Mouse (Mus musculus): Measurements from ENCODE around the gene Gm17349. TPM values are rescaled to one million over a fixed set of nuclear protein-coding genes. Genes with fewer than 3 reads are reported as not detected.

Gm17349 gene
- total and polyA plus RNA-seq, 3 experiments: 22.1 to 156 (median 33.4) TPM

DNA sequence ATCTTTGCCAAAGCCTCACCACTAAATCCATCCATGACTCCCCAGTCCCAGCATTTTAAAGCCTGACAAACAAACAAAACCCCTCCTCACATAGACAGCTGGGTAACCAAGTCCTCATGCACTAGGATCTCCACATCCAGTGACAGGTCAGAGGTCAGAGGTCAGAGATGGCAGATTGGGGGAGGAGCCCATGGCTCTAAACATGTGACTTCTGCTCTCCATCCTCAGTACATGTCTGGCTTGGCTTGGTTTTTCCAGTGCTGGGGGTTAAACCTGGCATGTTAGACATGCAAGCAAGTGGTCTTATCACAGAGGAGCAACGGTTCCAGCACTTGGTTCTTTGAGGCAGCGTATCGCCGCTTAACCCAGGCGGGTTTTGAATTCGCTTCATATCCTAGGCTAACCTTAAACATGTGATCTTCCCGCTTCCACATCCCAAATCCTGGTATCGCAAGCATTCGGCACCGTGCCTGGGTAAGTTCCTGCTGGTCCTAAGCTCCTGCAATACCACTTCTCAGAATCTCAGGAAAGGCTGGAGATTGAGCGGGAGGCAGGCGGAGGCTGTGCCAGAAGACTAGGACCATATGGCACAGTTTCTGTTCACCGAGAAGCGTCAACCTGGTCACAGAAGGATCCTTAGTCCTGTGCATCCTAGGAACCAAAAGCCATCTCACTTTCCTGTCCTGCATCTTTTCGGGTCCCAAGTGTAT is 44.0 kb downstream of the Gm17349 start:
- no peak for DNase-seq

DNA sequence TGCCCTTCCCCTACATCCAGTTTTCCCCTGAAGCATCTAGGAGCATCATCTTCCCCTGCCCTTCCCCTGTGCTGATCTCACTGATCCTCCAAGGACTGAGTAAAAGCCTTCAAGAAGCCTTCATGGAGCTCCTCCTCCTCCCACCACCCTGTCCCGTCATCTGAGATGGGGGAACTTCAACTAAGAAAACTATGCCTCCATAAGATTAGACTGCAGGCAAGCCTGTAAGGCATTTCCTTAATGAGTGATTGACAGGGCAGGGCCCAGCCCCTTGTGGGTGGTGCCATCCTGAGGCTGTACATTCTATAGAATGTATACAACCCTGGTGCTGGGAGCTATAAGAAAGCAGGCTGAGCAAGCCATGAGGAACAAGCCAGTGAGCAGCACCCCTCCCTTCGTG is 46.9 kb downstream of the Gm17349 start:
- no peak for DNase-seq

DNA sequence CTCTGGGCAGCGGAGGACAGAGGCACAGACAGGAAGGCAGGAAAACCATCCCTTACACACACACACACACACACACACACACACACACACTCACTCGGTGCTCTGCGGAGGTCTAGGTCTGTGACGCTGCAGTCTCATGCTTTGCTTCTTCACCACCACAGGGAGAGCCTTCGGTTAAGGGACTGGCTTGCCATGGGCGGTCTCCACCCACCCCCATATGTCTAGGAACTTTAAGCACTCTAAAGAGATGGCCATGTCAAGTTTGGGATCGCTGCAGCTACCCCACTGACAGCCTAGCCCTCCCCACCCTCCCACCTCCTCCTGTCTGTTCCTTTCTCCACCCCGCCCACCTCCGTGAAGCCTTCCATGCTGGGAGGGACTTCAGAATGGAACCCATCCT is 49.3 kb downstream of the Gm17349 start:
- DNase-seq: no peak

DNA sequence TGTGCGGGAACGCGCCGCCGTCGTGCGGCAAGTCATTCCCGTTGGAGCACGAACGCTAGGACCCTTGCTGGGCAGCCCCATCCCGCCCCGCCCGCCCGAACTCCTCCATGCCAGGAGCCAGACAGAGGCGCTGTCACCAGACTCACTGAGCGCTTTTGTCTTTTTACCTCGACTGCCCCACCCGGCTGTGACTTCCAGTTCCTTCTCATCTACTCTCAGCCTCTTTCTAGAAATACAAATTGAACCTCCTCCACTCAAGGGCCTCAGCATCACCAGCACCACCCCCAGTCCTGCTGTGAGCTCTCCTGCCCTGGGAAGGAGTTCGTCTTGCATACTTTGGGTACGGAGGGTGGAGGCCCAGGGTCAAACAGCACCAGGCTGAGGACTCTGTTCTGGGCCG is 51.4 kb downstream of the Gm17349 start:
- no peak for DNase-seq

DNA sequence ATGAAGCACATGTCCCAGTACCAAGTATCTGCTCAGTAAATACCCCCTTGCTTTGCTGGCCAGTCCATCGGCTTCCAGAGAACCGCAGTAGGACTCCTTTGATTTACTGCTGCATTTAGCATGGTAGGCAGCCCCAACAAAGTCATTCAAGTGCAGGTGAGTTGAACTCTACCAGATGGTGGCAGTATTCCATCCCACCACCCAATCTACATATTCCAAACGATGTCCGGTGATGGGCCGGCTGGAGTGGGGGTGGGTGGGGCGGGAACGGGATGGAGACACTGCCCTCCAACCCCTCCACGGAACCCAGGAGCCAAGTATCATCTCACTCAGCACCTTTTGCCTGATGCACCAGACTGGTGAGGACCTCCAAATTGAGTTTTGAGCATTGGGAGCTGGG is 52.0 kb downstream of the Gm17349 start:
- no peak for DNase-seq

Other genes starting within 250 kb of the Gm17349 start
- 10 to 100 TPM; 16.8 to 20.4 TPM for gene Nckap5l, start 247.7 kb downstream of the Gm17349 start, total RNA-seq (2021)
- gene Nckap5l, start 247.7 kb downstream of the Gm17349 start, polyA plus RNA-seq (2012; rRNA removed): 35.2 and 43.9 TPM in 2 replicates
- gene Bcdin3d, start 230.8 kb downstream of the Gm17349 start, total RNA-seq (2021): 1 to 10 TPM; 4.5 to 6.4 TPM
- gene Bcdin3d, start 230.8 kb downstream of the Gm17349 start, polyA plus RNA-seq (2012; rRNA removed): 3.3 and 4.7 TPM in 2 replicates
- 10 to 100 TPM; 32.2 to 33.3 TPM for gene Faim2, start 177.3 kb downstream of the Gm17349 start, total RNA-seq (2021)
- 8.8 and 14.3 TPM in 2 replicates for gene Faim2, start 177.3 kb downstream of the Gm17349 start, polyA plus RNA-seq (2012; rRNA removed)
- 1 to 10 TPM in 1 of 2 experiments, under 1 TPM in 1; 0.81 to 3.5 TPM for gene Aqp2, start 126.4 kb downstream of the Gm17349 start, total RNA-seq (2021)
- 0.40 and 0.59 TPM in 2 replicates for gene Aqp2, start 126.4 kb downstream of the Gm17349 start, polyA plus RNA-seq (2012; rRNA removed)
- 1 to 10 TPM; 1.1 to 3.4 TPM for gene Aqp5, start 114.7 kb downstream of the Gm17349 start, total RNA-seq (2021)
- gene Aqp5, start 114.7 kb downstream of the Gm17349 start, polyA plus RNA-seq (2012; rRNA removed): 0.86 and 1.6 TPM in 2 replicates
- gene Aqp6, start 104.1 kb downstream of the Gm17349 start, total RNA-seq (2021): not detected
- not detected in 2 replicates for gene Aqp6, start 104.1 kb downstream of the Gm17349 start, polyA plus RNA-seq (2012; rRNA removed)
- gene Racgap1, start 53.8 kb downstream of the Gm17349 start, total RNA-seq (2021): 1 to 10 TPM; 2.8 to 3.7 TPM
- gene Racgap1, start 53.8 kb downstream of the Gm17349 start, polyA plus RNA-seq (2012; rRNA removed): 2.6 and 2.7 TPM in 2 replicates
- under 1 TPM; 0.59 to 0.72 TPM for gene Asic1, start 35.1 kb downstream of the Gm17349 start, total RNA-seq (2021)
- 0.37 and 0.71 TPM in 2 replicates for gene Asic1, start 35.1 kb downstream of the Gm17349 start, polyA plus RNA-seq (2012; rRNA removed)
- gene Smarcd1, start 3.4 kb downstream of the Gm17349 start, total RNA-seq (2021): 10 to 100 TPM; 37.6 to 53.6 TPM
- 74.6 and 76.9 TPM in 2 replicates for gene Smarcd1, start 3.4 kb downstream of the Gm17349 start, polyA plus RNA-seq (2012; rRNA removed)
- 1,000 to 10,000 TPM; 1,060 to 1,239 TPM for gene Gpd1, start 12.0 kb upstream of the Gm17349 start, total RNA-seq (2021)
- 708 and 828 TPM in 2 replicates for gene Gpd1, start 12.0 kb upstream of the Gm17349 start, polyA plus RNA-seq (2012; rRNA removed)
- 100 to 1,000 TPM; 202 to 243 TPM for gene Cox14, start 20.1 kb upstream of the Gm17349 start, total RNA-seq (2021)
- 685 and 754 TPM in 2 replicates for gene Cox14, start 20.1 kb upstream of the Gm17349 start, polyA plus RNA-seq (2012; rRNA removed)
- gene Cers5, start 67.4 kb upstream of the Gm17349 start, total RNA-seq (2021): 10 to 100 TPM; 46.4 to 54.6 TPM
- gene Cers5, start 67.4 kb upstream of the Gm17349 start, polyA plus RNA-seq (2012; rRNA removed): 26.1 and 32.6 TPM in 2 replicates
- 10 to 100 TPM; 35.3 to 50.0 TPM for gene Lima1, start 170.0 kb upstream of the Gm17349 start, total RNA-seq (2021)
- gene Lima1, start 170.0 kb upstream of the Gm17349 start, polyA plus RNA-seq (2012; rRNA removed): 5.7 and 8.3 TPM in 2 replicates

Data from adrenal gland, adult 2 months (tissue).